Mouse (Mus musculus): ENCODE results near the gene Pacsin3.

DNA sequence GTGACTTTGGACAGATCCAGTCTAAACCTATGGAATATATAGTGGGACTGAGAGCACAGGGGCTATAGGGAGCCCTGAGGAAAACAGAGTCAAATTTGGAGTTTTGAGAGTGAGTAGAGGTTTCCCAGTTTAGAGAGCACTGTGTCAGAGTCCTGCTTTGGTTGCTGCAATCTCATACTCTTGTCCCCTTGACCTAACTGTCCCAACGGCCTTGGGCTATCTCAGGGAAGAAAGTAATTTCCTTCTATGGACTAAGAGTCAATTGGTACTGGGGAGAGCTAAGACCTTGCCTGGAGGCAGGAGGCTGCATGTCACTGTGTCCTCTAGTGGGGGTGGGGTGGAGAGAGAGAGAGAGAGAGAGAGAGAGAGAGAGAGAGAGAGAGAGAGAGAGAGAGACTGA, 3.1 kb downstream of the Pacsin3 start:
- TF ChIP-seq CTCF (IDR thresholded peaks at IDR 0.05; ENCODE audit: low read depth) (no peak), EP300 (IDR thresholded peaks at IDR 0.05; ENCODE audit: low read depth) (no peak)
